Mouse (Mus musculus) embryonic facial prominence, embryonic 15.5 days (tissue): ENCODE results near the gene Lmntd2. TPM values are rescaled to one million over a fixed set of nuclear protein-coding genes. Genes with fewer than 3 reads are reported as not detected.

ENCODE experiments used
- ATAC-seq: fragments of 200-750 bp; cut with Nextera tagmentation; 2 replicates; pipeline ENCODE4 v1.8.0; 2017; ENCODE audit warnings: low read depth, moderate TSS enrichment; ENCODE audit not compliant: insufficient number of reproducible peaks, low FRiP score, low TSS enrichment
- H3K27ac ChIP-seq: fragments of 300-500 bp; sonication (generic); replicated peaks from 2 replicates; pipeline ENCODE4 v1.5.1; 2015; ENCODE audit warnings: mild to moderate bottlenecking, inconsistent platforms
- H3K27me3 ChIP-seq: fragments of 300-500 bp; sonication (generic); 2 replicates; pipeline ENCODE4 v1.6.1; 2015; ENCODE audit warnings: inconsistent platforms
- H3K36me3 ChIP-seq: fragments of 300-500 bp; sonication (generic); 2 replicates; pipeline ENCODE4 v1.6.1; 2015; ENCODE audit warnings: mild to moderate bottlenecking, inconsistent platforms
- H3K4me1 ChIP-seq: fragments of 300-500 bp; sonication (generic); 2 replicates; pipeline ENCODE4 v1.6.1; 2015; ENCODE audit warnings: inconsistent platforms
- H3K4me2 ChIP-seq: fragments of 300-500 bp; sonication (generic); replicated peaks from 2 replicates; pipeline ENCODE4 v1.6.1; 2015; ENCODE audit warnings: mild to moderate bottlenecking, inconsistent platforms
- H3K4me3 ChIP-seq: fragments of 300-500 bp; sonication (generic); replicated peaks from 2 replicates; pipeline ENCODE4 v1.5.1; 2015; ENCODE audit warnings: mild to moderate bottlenecking, inconsistent platforms
- H3K9ac ChIP-seq: fragments of 300-500 bp; sonication (generic); 2 replicates; pipeline ENCODE4 v1.6.1; 2015; ENCODE audit warnings: inconsistent platforms
- H3K9me3 ChIP-seq: fragments of 300-500 bp; sonication (generic); replicated peaks from 2 replicates; pipeline ENCODE4 v1.6.1; 2016; ENCODE audit warnings: inconsistent platforms
- WGBS: fragments of 180-500 bp; shearing (Covaris S2); methylation state at CpG from one replicate; pipeline ENCODE4 v1.1.7; 2015; 5-methylcytosine and 5-hydroxymethylcytosine counted together
- polyA plus RNA-seq: library from polyadenylated mRNA; unstranded; fragments of >200 nt; fragmentation: Nextera tagmentation; extraction: Ambion mirVana; gene quantifications from 2 replicates; pipeline ENCODE4 v1.2.1, GENCODE M21; 2015

The Lmntd2 gene
- polyA plus RNA-seq, 1 experiment from 2014 or later: 3.6 TPM

- no peak for ATAC-seq
Measured at GRCm38 (mm10) chr7:141226535-141226934, 12.7 kb upstream of the Lmntd2 start.

GRCm38 (mm10) chr7:141222696-141223215 is 8.9 kb upstream of the Lmntd2 start:
- Histone ChIP-seq H3K4me2 (no peak overlapping the region), H3K9ac (no peak overlapping the region)

More at GRCm38 (mm10) chr7:141226535-141226934, 12.7 kb upstream of the Lmntd2 start:
- no peak overlapping the region for H3K27ac ChIP-seq
- no peak overlapping the region for H3K9ac ChIP-seq
- peaks cover 7% of the 10 kb centered on the region for H3K36me3 ChIP-seq
- H3K4me1 ChIP-seq: peaks cover 34% of the 10 kb centered on the region
- H3K4me3 ChIP-seq: no peak overlapping the region
- WGBS: 82% methylated on average over 6 of the region's 6 CpGs
- H3K27me3 ChIP-seq: no peaks in the 10 kb centered on the region
- H3K4me2 ChIP-seq: no peak overlapping the region
- H3K9me3 ChIP-seq: no peaks in the 10 kb centered on the region

GRCm38 (mm10) chr7:141222126-141222467 is 8.2 kb upstream of the Lmntd2 start:
- Histone ChIP-seq H3K4me2 (peak overlapping the region; percentile 90), H3K9me3 (no peaks in the 10 kb centered on the region), H3K36me3 (peaks cover 4% of the 10 kb centered on the region; the same call in 1 of the 2 replicates), H3K4me1 (peaks cover 40% of the 10 kb centered on the region), H3K4me3 (peak overlapping the region; percentile 64), H3K27ac (peak overlapping the region; percentile 90), H3K9ac (no peak overlapping the region; the same call in 1 of the 2 replicates), H3K27me3 (no peaks in the 10 kb centered on the region)
- 8% methylated on average over 8 of the region's 8 CpGs for WGBS
- ATAC-seq: no peak

More at GRCm38 (mm10) chr7:141222696-141223215, 8.9 kb upstream of the Lmntd2 start:
- Histone ChIP-seq H3K4me3 (no peak overlapping the region), H3K4me1 (peaks cover 34% of the 10 kb centered on the region), H3K27me3 (no peaks in the 10 kb centered on the region), H3K9me3 (no peaks in the 10 kb centered on the region), H3K27ac (peak overlapping the region; percentile 90), H3K36me3 (peaks cover 3% of the 10 kb centered on the region; the same call in 1 of the 2 replicates)
- ATAC-seq: no peak
- whole genome bisulfite sequencing: 85% methylated on average over 4 of the region's 4 CpGs

GRCm38 (mm10) chr7:141221249-141222125 is 7.6 kb upstream of the Lmntd2 start:
- peak overlapping the region; percentile 90 for H3K27ac ChIP-seq
- no peaks in the 10 kb centered on the region for H3K9me3 ChIP-seq
- WGBS: 3% methylated on average over 44 of the region's 44 CpGs
- H3K36me3 ChIP-seq: peaks cover 4% of the 10 kb centered on the region; the same call in 1 of the 2 replicates
- peak overlapping the region; percentile 64 for H3K4me3 ChIP-seq
- H3K4me1 ChIP-seq: peaks cover 46% of the 10 kb centered on the region
- ATAC-seq: peak; percentile 98
- no peaks in the 10 kb centered on the region for H3K27me3 ChIP-seq
- peak overlapping the region; percentile 90 for H3K4me2 ChIP-seq
- peak overlapping the region; percentile 62 for H3K9ac ChIP-seq

- H3K4me3 ChIP-seq: peak overlapping the region; percentile 64
- H3K4me2 ChIP-seq: peak overlapping the region; percentile 90
- ATAC-seq: no peak
- 64% methylated on average over 1 of the region's 1 CpGs for WGBS
- H3K36me3 ChIP-seq: peaks cover 4% of the 10 kb centered on the region; the same call in 1 of the 2 replicates
- H3K27me3 ChIP-seq: no peaks in the 10 kb centered on the region
- no peaks in the 10 kb centered on the region for H3K9me3 ChIP-seq
- peak overlapping the region; percentile 34; the same call in 1 of the 2 replicates for H3K27ac ChIP-seq
- H3K4me1 ChIP-seq: peaks cover 52% of the 10 kb centered on the region
- peak overlapping the region; percentile 62 for H3K9ac ChIP-seq
Measured at GRCm38 (mm10) chr7:141220377-141220776, 6.5 kb upstream of the Lmntd2 start.

GRCm38 (mm10) chr7:141219558-141220099 is 5.7 kb upstream of the Lmntd2 start:
- Histone ChIP-seq H3K27ac (no peak overlapping the region), H3K4me1 (peaks cover 59% of the 10 kb centered on the region), H3K27me3 (no peaks in the 10 kb centered on the region), H3K36me3 (peaks cover 4% of the 10 kb centered on the region; the same call in 1 of the 2 replicates), H3K9ac (no peak overlapping the region), H3K4me3 (no peak overlapping the region), H3K9me3 (no peaks in the 10 kb centered on the region), H3K4me2 (no peak overlapping the region)
- no peak for ATAC-seq
- WGBS: 89% methylated on average over 1 of the region's 1 CpGs

GRCm38 (mm10) chr7:141218557-141219133 is 4.8 kb upstream of the Lmntd2 start:
- ATAC-seq: no peak
- H3K9me3 ChIP-seq: no peaks in the 10 kb centered on the region
- H3K27me3 ChIP-seq: no peaks in the 10 kb centered on the region
- WGBS: 68% methylated on average over 5 of the region's 5 CpGs
- H3K9ac ChIP-seq: no peak overlapping the region
- peaks cover 61% of the 10 kb centered on the region for H3K4me1 ChIP-seq
- H3K4me2 ChIP-seq: no peak overlapping the region
- H3K27ac ChIP-seq: peak overlapping the region; percentile 53; the same call in 1 of the 2 replicates
- peaks cover 4% of the 10 kb centered on the region; the same call in 1 of the 2 replicates for H3K36me3 ChIP-seq
- H3K4me3 ChIP-seq: no peak overlapping the region

- H3K4me2 ChIP-seq: no peak overlapping the region
- peak overlapping the region; percentile 53; the same call in 1 of the 2 replicates for H3K27ac ChIP-seq
- no peaks in the 10 kb centered on the region for H3K9me3 ChIP-seq
- H3K4me1 ChIP-seq: peaks cover 61% of the 10 kb centered on the region
- H3K4me3 ChIP-seq: no peak overlapping the region
- no peak for ATAC-seq
- H3K27me3 ChIP-seq: no peaks in the 10 kb centered on the region
- H3K36me3 ChIP-seq: peaks cover 4% of the 10 kb centered on the region; the same call in 1 of the 2 replicates
- WGBS: 76% methylated on average over 3 of the region's 3 CpGs
- no peak overlapping the region for H3K9ac ChIP-seq
Measured at GRCm38 (mm10) chr7:141218141-141218540, 4.3 kb upstream of the Lmntd2 start.

- ATAC-seq: no peak
- 86% methylated on average over 17 of the region's 17 CpGs for WGBS
- peaks cover 4% of the 10 kb centered on the region; the same call in 1 of the 2 replicates for H3K36me3 ChIP-seq
- H3K4me1 ChIP-seq: peaks cover 56% of the 10 kb centered on the region
- peak overlapping the region; percentile 53; the same call in 1 of the 2 replicates for H3K27ac ChIP-seq
- H3K27me3 ChIP-seq: no peaks in the 10 kb centered on the region
- no peaks in the 10 kb centered on the region for H3K9me3 ChIP-seq
- H3K4me2 ChIP-seq: no peak overlapping the region
- no peak overlapping the region for H3K9ac ChIP-seq
- H3K4me3 ChIP-seq: 0 out of 2 replicates have a peak overlapping the region, but pooled peaks have one; percentile 73
Measured at GRCm38 (mm10) chr7:141217343-141218013, 3.6 kb upstream of the Lmntd2 start.

- peaks cover 50% of the 10 kb centered on the region for H3K4me1 ChIP-seq
- no peaks in the 10 kb centered on the region for H3K27me3 ChIP-seq
- H3K4me3 ChIP-seq: peak overlapping the region; percentile 73
- H3K9me3 ChIP-seq: no peaks in the 10 kb centered on the region
- ATAC-seq: no peak
- H3K36me3 ChIP-seq: peaks cover 4% of the 10 kb centered on the region; the same call in 1 of the 2 replicates
- 0 out of 2 replicates have a peak overlapping the region, but pooled peaks have one; percentile 90 for H3K27ac ChIP-seq
- 85% methylated on average over 11 of the region's 11 CpGs for WGBS
- peak overlapping the region; percentile 95 for H3K4me2 ChIP-seq
- no peak overlapping the region for H3K9ac ChIP-seq
Measured at GRCm38 (mm10) chr7:141216894-141217293, 3.0 kb upstream of the Lmntd2 start.
